Mouse (Mus musculus): ENCODE data around the gene Pde4d.

Gene Pde4d

DNA sequence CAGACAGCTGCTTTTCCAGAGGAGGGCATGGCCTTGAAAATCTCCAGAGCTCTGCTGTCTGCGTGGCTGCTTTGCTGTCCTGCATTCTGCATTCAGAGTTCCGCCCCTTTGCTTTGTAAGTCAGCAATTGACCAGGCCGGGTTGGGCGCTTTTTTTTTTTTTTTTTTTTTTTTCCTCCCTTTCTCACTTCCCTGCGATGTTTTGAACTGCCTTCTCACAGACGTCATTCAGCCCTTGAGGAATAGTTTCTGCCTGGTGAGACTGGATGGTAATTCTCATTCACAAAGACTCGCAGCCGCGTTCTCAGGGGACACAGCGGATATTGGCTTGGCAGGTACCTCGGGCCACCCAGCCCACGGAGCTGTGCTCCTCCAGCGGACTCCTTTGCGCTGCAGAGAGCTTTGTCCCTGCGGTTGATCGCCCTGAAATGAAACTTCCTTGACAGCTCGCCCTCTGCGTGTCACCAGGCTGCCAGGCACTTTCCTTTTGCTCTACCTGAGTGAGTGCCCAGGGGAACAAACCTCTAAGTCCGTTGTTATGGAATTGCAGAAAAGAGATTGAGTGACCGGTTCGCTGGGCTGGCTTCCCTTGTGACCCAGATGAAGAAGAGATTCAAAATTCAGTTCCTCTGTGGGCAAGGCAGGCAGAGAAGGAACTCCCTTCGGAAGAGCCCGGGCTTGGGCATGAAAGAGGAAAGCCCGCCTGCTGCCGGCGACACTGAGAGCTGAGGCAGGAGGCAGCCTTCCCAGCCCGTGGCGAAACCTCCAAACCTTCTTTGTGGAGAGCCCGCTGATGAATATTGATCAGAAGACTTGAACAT is 1235.8 kb downstream of the Pde4d start:
- no peak for TF ChIP-seq GATA4 (IDR thresholded peaks at IDR 0.05; ENCODE audit: insufficient replicate concordance, low read length)

DNA sequence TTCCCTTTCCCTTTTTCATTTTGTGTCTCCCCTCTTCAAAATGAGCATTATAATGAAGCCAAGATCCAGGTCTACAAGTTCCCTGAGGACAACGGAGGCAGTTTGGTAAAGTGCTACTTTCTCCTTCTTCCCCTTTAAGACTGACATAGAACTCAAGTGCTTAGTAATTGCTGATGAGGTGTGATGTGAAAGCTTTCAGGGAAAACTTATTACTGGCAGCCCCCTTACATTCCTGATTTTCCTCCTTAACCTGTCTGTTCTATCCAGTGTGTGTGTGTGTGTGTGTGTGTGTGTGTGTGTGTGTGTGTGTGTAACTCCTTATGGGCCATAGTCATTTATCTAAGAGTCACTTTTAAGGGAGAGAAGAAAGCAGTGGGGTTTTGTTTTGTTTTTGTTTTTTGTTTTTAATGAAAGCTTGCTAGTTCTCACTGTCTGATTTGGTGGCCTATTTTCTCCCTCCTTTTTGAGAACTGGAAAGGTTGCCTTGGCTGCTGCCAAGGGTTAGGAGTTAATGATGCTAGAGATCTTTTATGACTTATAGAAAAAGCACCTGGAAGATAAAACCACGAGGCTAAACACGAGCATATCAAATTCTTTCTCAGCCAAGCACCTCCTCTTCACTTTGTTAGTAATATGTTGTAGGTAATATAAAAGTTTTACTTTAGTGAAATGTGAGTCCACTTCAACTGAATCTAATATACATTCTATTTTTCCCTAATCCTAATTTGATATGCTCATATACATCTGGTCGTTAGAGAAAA is 1236.5 kb downstream of the Pde4d start:
- TF ChIP-seq GATA4 (IDR thresholded peaks at IDR 0.05; ENCODE audit: insufficient replicate concordance, low read length): no peak

- TF ChIP-seq GATA4 (IDR thresholded peaks at IDR 0.05; ENCODE audit: insufficient replicate concordance, low read length): no peak
Measured at GRCm38 (mm10) chr13:109686906-109687305, 1237.2 kb downstream of the Pde4d start.

DNA sequence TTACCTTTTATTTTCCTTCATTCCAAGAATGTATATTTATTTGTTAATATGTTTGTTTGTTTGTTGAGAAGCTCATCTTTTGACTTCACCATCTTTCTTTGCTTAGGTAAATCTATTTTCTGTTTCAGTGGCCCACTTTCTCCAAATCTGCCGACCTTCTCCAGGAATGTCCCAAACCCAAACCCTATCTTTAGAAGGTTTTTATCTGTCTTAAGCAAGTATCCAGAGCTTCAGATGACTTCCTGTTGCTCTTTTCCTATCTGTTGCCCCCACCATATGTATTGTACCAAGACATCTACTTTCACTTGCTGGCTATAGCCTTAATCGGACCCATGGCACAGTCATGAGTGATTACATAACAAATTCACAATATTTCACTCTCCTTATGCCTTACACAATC is 1238.4 kb downstream of the Pde4d start:
- no peak for TF ChIP-seq GATA4 (IDR thresholded peaks at IDR 0.05; ENCODE audit: insufficient replicate concordance, low read length)

DNA sequence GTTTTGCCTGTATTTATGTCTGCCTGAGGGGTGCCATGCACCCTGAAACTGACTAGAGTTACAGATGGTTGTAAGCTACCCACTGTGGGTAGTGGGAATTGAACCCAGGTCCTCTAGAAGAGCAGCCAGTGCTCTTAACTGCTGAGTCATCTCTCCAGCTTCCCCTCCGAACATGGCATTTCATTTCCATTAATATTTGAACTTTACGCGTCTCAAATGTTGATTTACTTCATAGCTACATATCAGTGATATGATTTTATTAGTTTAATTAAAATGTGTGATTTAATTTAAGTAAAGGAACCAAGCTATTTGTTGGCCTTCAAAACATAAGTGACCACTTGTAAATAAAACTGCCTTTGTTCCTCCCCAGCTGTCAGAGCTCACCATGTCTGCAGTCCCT is 1239.4 kb downstream of the Pde4d start:
- TF ChIP-seq GATA4 (IDR thresholded peaks at IDR 0.05; ENCODE audit: insufficient replicate concordance, low read length): no peak

- no peak for TF ChIP-seq GATA4 (IDR thresholded peaks at IDR 0.05; ENCODE audit: insufficient replicate concordance, low read length)
Measured at GRCm38 (mm10) chr13:109690558-109690957, 1240.8 kb downstream of the Pde4d start.

GRCm38 (mm10) chr13:109692851-109693250 is 1243.1 kb downstream of the Pde4d start:
- TF ChIP-seq GATA4 (IDR thresholded peaks at IDR 0.05; ENCODE audit: insufficient replicate concordance, low read length): no peak

- 0 out of 2 replicates have a peak, but pooled peaks have one; percentile 37 for TF ChIP-seq GATA4 (IDR thresholded peaks at IDR 0.05; ENCODE audit: insufficient replicate concordance, low read length)
Measured at GRCm38 (mm10) chr13:109693769-109694168, 1244.0 kb downstream of the Pde4d start.

DNA sequence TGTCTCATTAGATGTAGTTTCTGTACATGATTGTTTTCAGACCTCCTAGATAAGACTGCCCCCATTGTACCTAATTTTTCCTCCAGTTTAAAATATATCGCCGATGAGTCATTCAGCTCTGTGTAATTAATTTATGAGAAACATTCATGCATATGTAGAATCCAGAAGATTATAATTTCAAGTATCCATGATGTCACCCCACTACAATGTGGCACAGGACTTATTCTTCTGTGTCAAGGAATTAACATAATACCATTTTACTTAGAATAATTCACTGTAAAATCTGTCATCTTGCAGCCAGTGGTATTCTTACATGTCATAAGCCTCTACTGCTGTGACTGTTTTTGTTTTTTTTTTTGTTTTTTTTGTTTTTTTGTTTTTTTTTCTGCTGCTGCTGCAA is 1244.5 kb downstream of the Pde4d start:
- TF ChIP-seq GATA4 (IDR thresholded peaks at IDR 0.05; ENCODE audit: insufficient replicate concordance, low read length): no peak

DNA sequence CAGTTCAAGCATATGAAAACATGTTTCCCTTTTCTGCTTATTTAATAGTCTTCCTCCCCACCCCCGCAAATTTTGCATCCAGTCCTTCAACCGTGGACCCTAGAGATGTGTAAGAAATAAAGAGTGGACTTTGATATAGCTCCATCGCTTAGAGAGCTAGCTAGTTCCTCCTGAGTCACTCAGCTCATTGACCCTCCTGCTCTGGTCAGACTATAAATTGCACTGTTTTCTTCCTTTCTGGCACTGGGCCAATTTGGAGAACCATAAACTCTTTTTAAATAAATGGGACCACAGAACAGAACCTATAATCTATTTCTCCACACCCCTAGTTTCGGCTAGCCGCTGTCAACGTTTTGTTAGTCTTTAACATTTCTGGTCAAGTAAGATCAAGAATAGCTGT is 1245.3 kb downstream of the Pde4d start:
- no peak for TF ChIP-seq GATA4 (IDR thresholded peaks at IDR 0.05; ENCODE audit: insufficient replicate concordance, low read length)

DNA sequence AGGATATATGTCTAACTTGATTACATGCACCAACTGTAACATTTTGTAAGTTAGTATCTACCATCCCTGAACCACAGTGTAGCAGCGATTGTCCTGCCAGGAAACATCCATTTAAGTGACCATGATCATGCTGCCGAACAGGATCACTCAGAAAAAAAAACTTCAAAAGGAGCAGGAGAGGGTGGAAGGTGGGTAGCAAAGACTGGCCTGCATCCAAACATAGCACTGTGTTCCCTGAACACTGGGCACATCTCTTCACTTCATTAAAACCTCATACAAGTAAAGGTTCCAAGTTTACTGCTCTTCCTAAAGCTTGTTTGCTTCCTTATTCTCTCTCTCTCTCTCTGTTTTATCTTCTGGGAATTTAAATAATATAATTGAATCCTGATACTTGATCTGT is 1256.4 kb downstream of the Pde4d start:
- no peak for TF ChIP-seq GATA4 (IDR thresholded peaks at IDR 0.05; ENCODE audit: insufficient replicate concordance, low read length)

DNA sequence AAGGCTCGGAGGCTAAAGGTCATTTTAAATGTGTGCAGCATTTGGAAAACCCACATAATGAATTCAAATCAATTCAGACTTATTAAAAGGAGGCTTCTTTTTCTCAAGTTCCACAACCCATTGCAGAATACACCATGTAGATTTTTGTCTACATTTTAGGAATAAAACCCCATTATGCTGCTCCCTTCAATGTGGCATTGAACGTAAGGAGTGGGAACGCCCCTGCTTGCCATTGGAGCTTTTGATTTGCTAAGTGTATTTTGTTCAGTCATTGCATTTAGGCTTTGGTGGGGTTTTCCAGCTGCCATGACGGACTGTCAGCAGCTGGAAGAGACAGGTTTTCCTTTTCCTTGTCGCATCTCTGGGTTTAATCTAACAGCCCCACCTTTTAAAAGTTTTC is 1256.8 kb downstream of the Pde4d start:
- no peak for TF ChIP-seq GATA4 (IDR thresholded peaks at IDR 0.05; ENCODE audit: insufficient replicate concordance, low read length)

- TF ChIP-seq GATA4 (IDR thresholded peaks at IDR 0.05; ENCODE audit: insufficient replicate concordance, low read length): no peak
Measured at GRCm38 (mm10) chr13:109707154-109707553, 1257.4 kb downstream of the Pde4d start.

- no peak for TF ChIP-seq GATA4 (IDR thresholded peaks at IDR 0.05; ENCODE audit: insufficient replicate concordance, low read length)
Measured at GRCm38 (mm10) chr13:109708326-109708725, 1258.6 kb downstream of the Pde4d start.

DNA sequence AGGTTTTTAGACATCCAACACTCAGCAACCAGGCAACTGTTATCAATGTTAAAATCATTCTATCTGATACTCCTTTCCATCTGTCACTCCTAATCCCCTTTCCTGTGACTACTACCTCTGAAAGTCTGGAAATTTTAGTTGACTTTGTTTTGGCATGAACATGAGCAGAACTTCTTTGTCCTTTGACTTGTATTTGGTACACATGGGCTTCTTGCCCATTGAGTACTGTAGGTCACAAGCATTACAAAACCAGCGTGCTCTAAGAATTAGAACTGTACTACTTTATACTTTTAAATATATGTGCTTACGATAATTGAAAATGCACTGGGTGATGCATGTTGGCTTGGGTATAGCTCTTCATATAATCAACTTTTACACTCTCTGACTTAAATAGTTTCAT is 1264.8 kb downstream of the Pde4d start:
- TF ChIP-seq GATA4 (IDR thresholded peaks at IDR 0.05; ENCODE audit: insufficient replicate concordance, low read length): no peak

- TF ChIP-seq GATA4 (IDR thresholded peaks at IDR 0.05; ENCODE audit: insufficient replicate concordance, low read length): no peak
Measured at GRCm38 (mm10) chr13:109715321-109715720, 1265.6 kb downstream of the Pde4d start.
